Mouse (Mus musculus): ENCODE measurements around the gene Map1s.

- no peak for TF ChIP-seq CTCF (IDR thresholded peaks at IDR 0.05; ENCODE audit: low read depth, low read length)
- no peak for TF ChIP-seq POLR2A (IDR thresholded peaks at IDR 0.05; ENCODE audit: borderline replicate concordance, low read depth, low read length)
Measured at GRCm38 (mm10) chr8:70933036-70933435, 27.3 kb downstream of the Map1s start.
